Mouse (Mus musculus) heart, embryonic 15.5 days (tissue): ENCODE data around the gene Wnt2. TPM values are rescaled to one million over a fixed set of nuclear protein-coding genes. Genes with fewer than 3 reads are reported as not detected.

Source experiments
- ATAC-seq: fragments of 200-750 bp; cut with Nextera tagmentation; replicated peaks from 2 replicates; pipeline ENCODE4 v1.8.0; 2017; ENCODE audit warnings: low read depth, moderate TSS enrichment; ENCODE audit not compliant: insufficient number of reproducible peaks, insufficient read depth, low FRiP score
- H3K27ac ChIP-seq: fragments of 300-500 bp; sonication (generic); 2 replicates; pipeline ENCODE4 v1.5.1; 2015; ENCODE audit warnings: mild to moderate bottlenecking, inconsistent platforms
- H3K27me3 ChIP-seq: fragments of 300-500 bp; sonication (generic); 2 replicates; pipeline ENCODE4 v1.6.1; 2015; ENCODE audit warnings: inconsistent platforms
- H3K36me3 ChIP-seq: fragments of 300-500 bp; sonication (generic); 2 replicates; pipeline ENCODE4 v1.6.1; 2015; ENCODE audit warnings: mild to moderate bottlenecking, inconsistent platforms
- H3K4me1 ChIP-seq: fragments of 300-500 bp; sonication (generic); replicated peaks from 2 replicates; pipeline ENCODE4 v1.6.1; 2015; ENCODE audit warnings: inconsistent platforms
- H3K4me2 ChIP-seq: fragments of 300-500 bp; sonication (generic); 2 replicates; pipeline ENCODE4 v1.6.1; 2015; ENCODE audit warnings: inconsistent platforms, mild to moderate bottlenecking, moderate library complexity
- H3K4me3 ChIP-seq: fragments of 300-500 bp; sonication (generic); 2 replicates; pipeline ENCODE4 v1.5.1; 2015; ENCODE audit warnings: mild to moderate bottlenecking, inconsistent platforms
- H3K9ac ChIP-seq: fragments of 300-500 bp; sonication (generic); 2 replicates; pipeline ENCODE4 v1.6.1; 2015; ENCODE audit warnings: mild to moderate bottlenecking, inconsistent platforms
- H3K9me3 ChIP-seq: fragments of 300-500 bp; sonication (generic); replicated peaks from 2 replicates; pipeline ENCODE4 v1.6.1; 2016; ENCODE audit warnings: inconsistent platforms
- WGBS: fragments of 180-500 bp; shearing (Covaris S2); methylation state at CpG from one replicate; pipeline ENCODE4 v1.1.7; 2015; ENCODE audit warnings: mixed read lengths; 5-methylcytosine and 5-hydroxymethylcytosine counted together
- polyA plus RNA-seq: library from polyadenylated mRNA; unstranded; fragments of >200 nt; fragmentation: Nextera tagmentation; extraction: Ambion mirVana; gene quantifications from 2 replicates; pipeline ENCODE4 v1.2.1, GENCODE M21; 2015

The Wnt2 gene
- polyA plus RNA-seq, 1 experiment from 2014 or later: 4.3 TPM

DNA sequence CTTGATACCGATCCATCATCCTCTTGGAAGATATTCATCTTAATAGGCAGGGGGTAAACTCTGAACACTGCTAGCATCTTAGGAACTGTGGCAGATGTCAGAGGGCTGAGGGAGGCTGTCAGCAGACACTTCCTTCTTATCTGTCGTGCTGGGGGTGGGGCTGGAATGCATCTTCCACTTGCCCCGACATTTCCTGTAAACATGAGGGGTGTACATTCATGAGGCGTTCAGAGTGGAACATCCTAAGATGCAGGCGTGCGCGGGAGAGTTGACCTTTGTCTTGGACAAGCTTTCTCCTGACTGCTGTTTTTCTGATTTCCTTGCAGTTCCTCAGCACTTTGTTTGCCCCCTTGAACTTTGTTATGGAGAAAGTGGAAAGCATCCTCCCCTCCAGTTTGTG lies 88.0 kb downstream of the Wnt2 start:
- Histone ChIP-seq H3K36me3 (peaks cover 2% of the 10 kb centered on the region; the same call in 1 of the 2 replicates), H3K4me2 (no peak overlapping the region), H3K9me3 (no peaks in the 10 kb centered on the region), H3K9ac (no peak overlapping the region), H3K4me3 (no peak overlapping the region), H3K27ac (no peak overlapping the region), H3K27me3 (no peaks in the 10 kb centered on the region), H3K4me1 (peaks cover 21% of the 10 kb centered on the region)
- WGBS: 21% methylated on average over 7 of the region's 7 CpGs
- no peak for ATAC-seq

DNA sequence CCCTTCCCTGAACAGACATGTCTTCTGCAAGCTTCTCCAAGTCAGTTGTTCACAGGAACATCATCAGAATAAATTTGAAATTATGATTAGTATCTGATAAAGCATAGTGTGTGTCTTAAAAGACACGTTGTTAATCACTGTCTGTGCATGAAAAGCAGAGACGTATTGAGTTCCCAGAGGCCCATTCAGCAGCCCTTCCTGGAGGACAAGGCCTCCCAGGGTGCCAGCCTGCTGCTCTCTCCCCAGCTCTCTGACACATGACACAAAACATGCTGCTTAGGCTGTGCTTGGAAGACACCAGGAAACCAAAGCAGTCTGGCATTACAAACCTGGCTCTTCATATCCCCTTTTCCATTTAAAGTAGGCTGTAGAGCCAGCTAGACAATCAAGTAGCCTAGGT lies 88.5 kb downstream of the Wnt2 start:
- H3K4me1 ChIP-seq: peaks cover 21% of the 10 kb centered on the region
- peaks cover 2% of the 10 kb centered on the region; the same call in 1 of the 2 replicates for H3K36me3 ChIP-seq
- H3K4me2 ChIP-seq: no peak overlapping the region
- H3K27ac ChIP-seq: no peak overlapping the region
- ATAC-seq: no peak
- H3K4me3 ChIP-seq: no peak overlapping the region
- H3K9ac ChIP-seq: no peak overlapping the region
- H3K9me3 ChIP-seq: no peaks in the 10 kb centered on the region
- 19% methylated on average over 2 of the region's 2 CpGs for WGBS
- no peaks in the 10 kb centered on the region for H3K27me3 ChIP-seq

Other genes with a start within 250 kb of the Wnt2 start
- 0.06 and 0.36 TPM in 2 replicates for gene Asz1, start 78.5 kb upstream of the Wnt2 start, polyA plus RNA-seq
- gene Cftr, start 140.1 kb upstream of the Wnt2 start, polyA plus RNA-seq: 0.24 and 0.57 TPM in 2 replicates